Mouse (Mus musculus) lung, postnatal 36 days (tissue): ENCODE results near the gene Dazap2.

Source experiments
- DNase-seq: peaks from one replicate; pipeline ENCODE4 v3.0.0; 2022; ENCODE audit warnings: mixed read lengths

Gene Dazap2

GRCm38 (mm10) chr15:100639972-100640750 lies 25.0 kb downstream of the Dazap2 start:
- DNase-seq, result no peak

- DNase-seq, result no peak
These were observed 26.2 kb downstream of the Dazap2 start for GRCm38 (mm10) chr15:100641226-100641810.

- no peak for DNase-seq
These were observed 27.3 kb downstream of the Dazap2 start for GRCm38 (mm10) chr15:100642451-100642850.

GRCm38 (mm10) chr15:100646161-100646560 lies 31.0 kb downstream of the Dazap2 start:
- no peak for DNase-seq

- DNase-seq, result no peak
These were observed 35.0 kb downstream of the Dazap2 start for GRCm38 (mm10) chr15:100650111-100650510.

- DNase-seq, result no peak
These were observed 36.5 kb downstream of the Dazap2 start for GRCm38 (mm10) chr15:100651610-100652009.

- DNase-seq, result no peak
These were observed 39.1 kb downstream of the Dazap2 start for GRCm38 (mm10) chr15:100654271-100654670.

- DNase-seq, result no peak
These were observed 40.1 kb downstream of the Dazap2 start for GRCm38 (mm10) chr15:100655201-100655600.

- no peak for DNase-seq
These were observed 45.2 kb downstream of the Dazap2 start for GRCm38 (mm10) chr15:100660306-100660705.

GRCm38 (mm10) chr15:100660805-100661204 lies 45.7 kb downstream of the Dazap2 start:
- no peak for DNase-seq

- DNase-seq, result peak; percentile 69
These were observed 49.7 kb downstream of the Dazap2 start for GRCm38 (mm10) chr15:100664813-100665274.

GRCm38 (mm10) chr15:100665411-100666218 lies 50.5 kb downstream of the Dazap2 start:
- DNase-seq, result no peak

GRCm38 (mm10) chr15:100666219-100666696 lies 51.1 kb downstream of the Dazap2 start:
- DNase-seq, result peak; percentile 48

- no peak for DNase-seq
These were observed 51.7 kb downstream of the Dazap2 start for GRCm38 (mm10) chr15:100666851-100667250.

GRCm38 (mm10) chr15:100667420-100667819 lies 52.3 kb downstream of the Dazap2 start:
- DNase-seq, result no peak

- no peak for DNase-seq
These were observed 52.9 kb downstream of the Dazap2 start for GRCm38 (mm10) chr15:100667871-100668545.

- peak; percentile 78 for DNase-seq
These were observed 54.2 kb downstream of the Dazap2 start, which contains the start of gene Bin2 for GRCm38 (mm10) chr15:100669337-100669736. TSS of gene Bin2 (minus strand) at chr15:100669553.

- no peak for DNase-seq
These were observed 54.9 kb downstream of the Dazap2 start for GRCm38 (mm10) chr15:100670004-100670403.
